Mouse (Mus musculus) cerebellum, postnatal 10 days (tissue): ENCODE measurements at regions not wholly inside any gene's neighbourhood (a gene's known extent, or its start where the extent isn't known, plus 50 kb on each side); places are given as distances from the start of the nearest gene placed in this dataset.

Source experiments
- DNase-seq, 2 experiments: peaks; one replicate each; pipeline ENCODE4 v3.0.0; 2021; ENCODE audit warnings: mixed read lengths in 2 of 2

- DNase-seq: peak; percentile 74 to 78
Observed at GRCm38 (mm10) chr10:126070984-126071713, 105.2 kb downstream of the Lrig3 start.

GRCm38 (mm10) chr10:126071714-126072057 lies 105.7 kb downstream of the Lrig3 start:
- DNase-seq: no peak

GRCm38 (mm10) chr10:126077313-126077966 lies 111.5 kb downstream of the Lrig3 start:
- no peak for DNase-seq

GRCm38 (mm10) chr10:126082576-126082975 lies 116.6 kb downstream of the Lrig3 start:
- peak; percentile 77 to 86 for DNase-seq

- peak in 1 of 2 experiments; percentile 19 for DNase-seq
Observed at GRCm38 (mm10) chr10:126086684-126087083, 120.7 kb downstream of the Lrig3 start.

- DNase-seq: no peak
Observed at GRCm38 (mm10) chr10:126094238-126094880, 128.4 kb downstream of the Lrig3 start.

- no peak for DNase-seq
Observed at GRCm38 (mm10) chr10:126097896-126098295, 131.9 kb downstream of the Lrig3 start.

- no peak for DNase-seq
Observed at GRCm38 (mm10) chr10:126102876-126103275, 136.9 kb downstream of the Lrig3 start.

GRCm38 (mm10) chr10:126113106-126113505 lies 147.1 kb downstream of the Lrig3 start:
- no peak for DNase-seq

- DNase-seq: no peak
Observed at GRCm38 (mm10) chr10:126115386-126115785, 149.4 kb downstream of the Lrig3 start.

GRCm38 (mm10) chr10:126121626-126122025 lies 155.7 kb downstream of the Lrig3 start:
- no peak for DNase-seq

GRCm38 (mm10) chr10:126122504-126122903 lies 156.5 kb downstream of the Lrig3 start:
- DNase-seq: peak; percentile 5 to 6

GRCm38 (mm10) chr10:126133188-126133587 lies 167.2 kb downstream of the Lrig3 start:
- no peak for DNase-seq

- no peak for DNase-seq
Observed at GRCm38 (mm10) chr10:126133957-126134356, 168.0 kb downstream of the Lrig3 start.

- DNase-seq: no peak
Observed at GRCm38 (mm10) chr10:126138585-126138984, 172.6 kb downstream of the Lrig3 start.

GRCm38 (mm10) chr10:126141586-126141985 lies 175.6 kb downstream of the Lrig3 start:
- DNase-seq: no peak

GRCm38 (mm10) chr10:126143833-126144232 lies 177.9 kb downstream of the Lrig3 start:
- peak; percentile 9 to 32 for DNase-seq

- DNase-seq: no peak
Observed at GRCm38 (mm10) chr10:126144609-126145202, 178.7 kb downstream of the Lrig3 start.

GRCm38 (mm10) chr10:126157300-126157699 lies 191.3 kb downstream of the Lrig3 start:
- peak in 1 of 2 experiments; percentile 11 for DNase-seq

GRCm38 (mm10) chr10:126165215-126165614 lies 199.2 kb downstream of the Lrig3 start:
- DNase-seq: no peak

- no peak for DNase-seq
Observed at GRCm38 (mm10) chr10:126169095-126169873, 203.3 kb downstream of the Lrig3 start.

GRCm38 (mm10) chr10:126169874-126170163 lies 203.9 kb downstream of the Lrig3 start:
- peak; percentile 27 to 51 for DNase-seq
